Mouse (Mus musculus) hindbrain, embryonic 15.5 days (tissue): Measurements from ENCODE around the gene Cntf. TPM values are rescaled to one million over a fixed set of nuclear protein-coding genes. Genes with fewer than 3 reads are reported as not detected.

Experiments used
- ATAC-seq: fragments of 200-750 bp; cut with Nextera tagmentation; 2 replicates; pipeline ENCODE4 v1.8.0; 2017; ENCODE audit warnings: low read depth, moderate number of reproducible peaks, moderate TSS enrichment; ENCODE audit not compliant: low FRiP score
- H3K27ac ChIP-seq: fragments of 300-500 bp; sonication (generic); replicated peaks from 2 replicates; pipeline ENCODE4 v1.5.1; 2015; ENCODE audit warnings: mild to moderate bottlenecking, inconsistent platforms
- H3K27me3 ChIP-seq: fragments of 300-500 bp; sonication (generic); 2 replicates; pipeline ENCODE4 v1.6.1; 2015; ENCODE audit warnings: control low read depth, inconsistent platforms
- H3K36me3 ChIP-seq: fragments of 300-500 bp; sonication (generic); 2 replicates; pipeline ENCODE4 v1.6.1; 2015; ENCODE audit warnings: control low read depth, inconsistent platforms
- H3K4me1 ChIP-seq: fragments of 300-500 bp; sonication (generic); replicated peaks from 2 replicates; pipeline ENCODE4 v1.6.1; 2015; ENCODE audit warnings: control low read depth, inconsistent platforms
- H3K4me2 ChIP-seq: fragments of 300-500 bp; sonication (generic); 2 replicates; pipeline ENCODE4 v1.6.1; 2015; ENCODE audit warnings: moderate library complexity, mild to moderate bottlenecking, inconsistent platforms
- H3K4me3 ChIP-seq: fragments of 300-500 bp; sonication (generic); 2 replicates; pipeline ENCODE4 v1.5.1; 2015; ENCODE audit warnings: mild to moderate bottlenecking, inconsistent platforms
- H3K9ac ChIP-seq: fragments of 300-500 bp; sonication (generic); 2 replicates; pipeline ENCODE4 v1.6.1; 2015; ENCODE audit warnings: inconsistent platforms
- H3K9me3 ChIP-seq: fragments of 300-500 bp; sonication (generic); 2 replicates; pipeline ENCODE4 v1.6.1; 2016; ENCODE audit warnings: control low read depth, inconsistent platforms
- WGBS: fragments of 180-500 bp; shearing (Covaris S2); methylation state at CpG from one replicate; pipeline ENCODE4 v1.1.7; 2015; 5-methylcytosine and 5-hydroxymethylcytosine counted together
- polyA plus RNA-seq: library from polyadenylated mRNA; unstranded; fragments of >200 nt; fragmentation: Nextera tagmentation; extraction: Ambion mirVana; gene quantifications from 2 replicates; pipeline ENCODE4 v1.2.1, GENCODE M21; 2015

Gene Cntf
- 1.00 and 1.2 TPM in 2 replicates for polyA plus RNA-seq

DNA sequence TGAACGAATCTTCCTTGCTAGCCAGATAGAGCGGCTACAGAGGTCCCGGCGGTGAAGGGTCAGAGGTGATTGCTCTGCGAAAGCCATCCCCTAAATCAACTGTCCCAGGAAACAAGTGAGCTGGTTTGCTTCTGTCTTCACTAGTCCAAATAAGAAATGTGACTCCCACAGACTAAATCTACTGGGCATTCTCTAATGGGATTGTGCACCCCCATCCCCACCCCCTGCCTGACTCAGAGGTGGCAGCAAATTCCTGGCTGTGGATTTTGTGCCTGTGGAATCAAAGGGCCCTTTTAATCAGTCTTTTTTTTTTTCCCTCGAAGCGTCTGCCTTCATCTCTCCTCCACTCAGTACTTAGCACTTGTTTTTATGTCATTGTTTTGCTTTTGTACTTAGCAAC lies at the start of gene Cntf:
Gene Cntf, minus strand, starts transcription at position 325 of the 400 bp plus-strand sequence.
- no peak for ATAC-seq
- Histone ChIP-seq H3K9me3 (no peaks in the 10 kb centered on the region), H3K4me1 (no peaks in the 10 kb centered on the region), H3K36me3 (peaks cover 49% of the 10 kb centered on the region), H3K4me3 (no peak within 1 kb of the TSS), H3K27me3 (no peaks in the 10 kb centered on the region), H3K9ac (no peak within 1 kb of the TSS), H3K27ac (no peak within 1 kb of the TSS), H3K4me2 (no peak within 1 kb of the TSS)
- 67% methylated on average over 7 of the region's 7 CpGs for WGBS

DNA sequence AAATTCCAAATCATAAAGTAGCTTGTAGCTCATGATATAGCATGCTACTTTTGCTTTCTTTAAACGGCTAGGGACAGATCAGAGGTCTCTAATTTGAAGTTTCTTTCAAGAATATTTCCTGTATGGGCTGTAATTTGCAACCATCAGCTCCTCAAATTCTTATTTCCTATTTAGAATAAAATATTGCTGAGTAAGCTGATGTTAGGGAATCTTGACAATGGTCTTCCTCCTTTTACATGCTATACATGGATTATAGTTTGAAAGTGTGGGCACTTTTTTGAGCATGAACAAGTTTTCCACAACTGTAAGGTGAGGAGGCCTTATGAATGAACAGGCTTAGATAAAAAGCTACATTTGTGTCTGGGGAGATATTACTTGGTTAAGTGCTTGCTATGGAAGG lies 48.5 kb upstream of the Cntf start:
- Histone ChIP-seq H3K27ac (no peak overlapping the region), H3K4me3 (no peak overlapping the region), H3K4me2 (no peak overlapping the region), H3K9ac (no peak overlapping the region), H3K27me3 (no peaks in the 10 kb centered on the region), H3K4me1 (no peaks in the 10 kb centered on the region), H3K9me3 (no peaks in the 10 kb centered on the region), H3K36me3 (no peaks in the 10 kb centered on the region)
- no peak for ATAC-seq
- 85% methylated on average over 1 of the region's 1 CpGs for WGBS

DNA sequence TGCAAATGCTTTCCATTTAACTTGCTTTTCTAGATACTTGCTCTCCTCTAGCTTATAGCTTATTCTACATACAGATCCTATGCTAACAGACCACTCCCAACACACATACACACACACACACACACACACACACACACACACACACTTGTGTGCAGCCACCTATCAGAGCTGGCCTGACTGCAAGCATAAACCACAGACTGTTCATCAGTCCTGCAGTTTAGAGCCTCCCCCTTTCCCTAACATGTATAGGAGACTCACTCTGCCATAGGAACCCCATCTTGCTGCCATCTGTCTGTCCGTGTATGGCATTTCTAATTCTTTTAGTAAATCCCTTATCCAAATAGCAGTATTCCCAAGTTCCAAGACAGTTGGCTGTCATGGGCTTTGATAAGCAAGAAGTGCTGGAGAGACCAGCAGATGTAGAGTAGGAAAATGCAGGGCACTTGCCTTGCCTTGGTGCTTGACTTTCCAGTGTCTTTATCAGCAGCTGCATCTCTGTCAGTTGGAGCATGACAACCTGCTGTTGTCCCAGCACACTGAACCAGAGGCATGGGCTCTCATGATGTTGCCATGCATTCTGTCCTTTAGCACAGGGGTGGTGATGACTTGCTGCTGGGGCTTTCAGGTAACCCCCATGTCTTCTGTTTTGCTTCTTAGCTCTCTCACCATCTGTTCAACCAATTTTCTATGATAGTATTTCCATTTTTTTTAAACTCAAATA lies 47.4 kb upstream of the Cntf start:
- WGBS = 71% methylated on average over 1 of the region's 1 CpGs
- H3K9ac ChIP-seq = no peak overlapping the region
- H3K36me3 ChIP-seq = no peaks in the 10 kb centered on the region
- H3K4me3 ChIP-seq = no peak overlapping the region
- H3K27me3 ChIP-seq = no peaks in the 10 kb centered on the region
- ATAC-seq = no peak
- no peak overlapping the region for H3K4me2 ChIP-seq
- no peak overlapping the region for H3K27ac ChIP-seq
- no peaks in the 10 kb centered on the region for H3K9me3 ChIP-seq
- H3K4me1 ChIP-seq = no peaks in the 10 kb centered on the region

DNA sequence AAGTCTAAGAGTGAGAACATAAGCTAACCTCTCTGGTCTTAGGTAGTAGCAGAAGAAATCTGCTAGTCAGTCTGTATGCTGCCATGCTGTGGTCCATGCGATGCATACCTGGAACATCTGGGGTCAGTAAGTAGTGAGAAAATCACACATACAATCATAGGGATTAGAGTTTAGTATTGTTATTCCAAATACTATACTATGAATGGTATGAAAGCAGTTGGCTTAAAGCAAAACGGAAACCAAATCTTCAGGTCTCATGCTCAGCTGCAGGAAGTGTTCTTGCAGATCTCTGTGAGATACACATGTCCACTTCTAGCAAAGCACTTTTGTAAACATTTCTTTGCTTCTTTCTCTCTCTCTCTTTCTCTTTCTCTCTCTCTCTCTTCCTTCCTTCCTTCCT lies 40.8 kb upstream of the Cntf start:
- WGBS = 83% methylated on average over 2 of the region's 2 CpGs
- no peak overlapping the region for H3K4me3 ChIP-seq
- no peak overlapping the region for H3K9ac ChIP-seq
- no peaks in the 10 kb centered on the region for H3K4me1 ChIP-seq
- no peak for ATAC-seq
- no peak overlapping the region for H3K27ac ChIP-seq
- no peak overlapping the region for H3K4me2 ChIP-seq
- H3K9me3 ChIP-seq = no peaks in the 10 kb centered on the region
- no peaks in the 10 kb centered on the region for H3K27me3 ChIP-seq
- H3K36me3 ChIP-seq = no peaks in the 10 kb centered on the region

DNA sequence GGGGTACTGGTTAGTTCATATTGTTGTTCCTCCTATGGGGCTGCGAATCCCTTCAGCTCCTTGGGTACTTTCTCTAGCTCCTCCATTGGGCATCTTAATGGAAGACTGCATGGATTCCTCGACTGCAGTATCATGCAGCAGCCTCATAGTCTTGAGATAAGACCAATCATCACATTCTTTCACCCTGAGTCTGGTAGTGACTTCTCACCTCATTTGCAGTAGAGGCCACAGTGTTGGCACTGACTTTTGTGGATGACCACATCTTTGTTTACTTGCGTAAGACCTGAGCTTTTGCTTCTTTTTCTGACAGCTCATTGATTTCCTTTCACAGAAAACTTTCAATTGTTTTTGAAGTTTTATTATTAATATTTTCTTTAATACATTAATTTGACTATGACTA lies 40.3 kb upstream of the Cntf start:
- no peak for ATAC-seq
- no peaks in the 10 kb centered on the region for H3K9me3 ChIP-seq
- no peaks in the 10 kb centered on the region for H3K36me3 ChIP-seq
- H3K4me1 ChIP-seq = no peaks in the 10 kb centered on the region
- WGBS = 88% methylated on average over 3 of the region's 3 CpGs
- H3K9ac ChIP-seq = no peak overlapping the region
- no peak overlapping the region for H3K4me2 ChIP-seq
- H3K4me3 ChIP-seq = no peak overlapping the region
- no peak overlapping the region for H3K27ac ChIP-seq
- H3K27me3 ChIP-seq = no peaks in the 10 kb centered on the region

DNA sequence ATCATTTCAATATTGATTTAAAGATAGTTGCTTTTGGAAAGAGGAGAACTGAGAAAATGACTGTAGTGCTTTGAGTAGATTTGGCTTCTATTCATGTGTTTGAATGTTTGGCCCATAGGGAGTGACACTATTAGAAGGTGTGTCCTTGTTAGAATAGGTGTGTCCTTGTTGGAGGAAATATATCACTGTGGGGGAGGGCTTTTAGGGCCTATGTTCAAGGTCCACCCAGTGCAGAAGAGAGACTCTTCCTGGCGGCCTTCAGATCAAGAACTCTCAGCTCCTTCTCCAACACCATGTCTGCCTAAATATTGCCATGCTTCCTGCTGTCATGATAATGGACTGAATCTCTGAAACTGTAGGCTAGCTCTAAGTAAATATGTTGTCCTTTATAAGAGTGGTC lies 38.8 kb upstream of the Cntf start:
- H3K9me3 ChIP-seq = no peaks in the 10 kb centered on the region
- WGBS = 83% methylated on average over 1 of the region's 1 CpGs
- no peaks in the 10 kb centered on the region for H3K36me3 ChIP-seq
- H3K4me3 ChIP-seq = no peak overlapping the region
- no peak overlapping the region for H3K27ac ChIP-seq
- no peak for ATAC-seq
- no peak overlapping the region for H3K9ac ChIP-seq
- H3K4me1 ChIP-seq = no peaks in the 10 kb centered on the region
- no peak overlapping the region for H3K4me2 ChIP-seq
- no peaks in the 10 kb centered on the region for H3K27me3 ChIP-seq

DNA sequence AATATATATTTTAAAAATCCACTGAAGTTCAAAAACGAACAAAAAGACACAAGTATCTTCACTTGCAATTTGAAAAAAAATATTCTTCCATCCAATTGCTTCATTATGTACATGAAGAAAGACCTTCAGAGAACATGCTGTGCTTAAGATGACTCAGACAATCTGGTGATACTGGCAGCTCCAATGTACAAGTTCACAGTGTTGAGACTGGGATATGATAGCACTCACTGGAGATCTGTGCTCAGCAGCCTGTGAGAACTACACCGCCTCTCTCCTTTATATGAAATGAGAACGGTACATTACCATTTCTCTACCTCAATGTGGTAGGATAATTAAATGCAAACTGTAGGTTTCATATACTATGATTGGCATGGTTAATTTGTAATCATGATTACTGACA lies 37.4 kb upstream of the Cntf start:
- no peaks in the 10 kb centered on the region for H3K9me3 ChIP-seq
- no peaks in the 10 kb centered on the region for H3K27me3 ChIP-seq
- H3K4me3 ChIP-seq = no peak overlapping the region
- H3K36me3 ChIP-seq = no peaks in the 10 kb centered on the region
- ATAC-seq = no peak
- H3K4me1 ChIP-seq = no peaks in the 10 kb centered on the region
- H3K9ac ChIP-seq = no peak overlapping the region
- 85% methylated on average over 3 of the region's 3 CpGs for WGBS
- no peak overlapping the region for H3K27ac ChIP-seq
- no peak overlapping the region for H3K4me2 ChIP-seq

DNA sequence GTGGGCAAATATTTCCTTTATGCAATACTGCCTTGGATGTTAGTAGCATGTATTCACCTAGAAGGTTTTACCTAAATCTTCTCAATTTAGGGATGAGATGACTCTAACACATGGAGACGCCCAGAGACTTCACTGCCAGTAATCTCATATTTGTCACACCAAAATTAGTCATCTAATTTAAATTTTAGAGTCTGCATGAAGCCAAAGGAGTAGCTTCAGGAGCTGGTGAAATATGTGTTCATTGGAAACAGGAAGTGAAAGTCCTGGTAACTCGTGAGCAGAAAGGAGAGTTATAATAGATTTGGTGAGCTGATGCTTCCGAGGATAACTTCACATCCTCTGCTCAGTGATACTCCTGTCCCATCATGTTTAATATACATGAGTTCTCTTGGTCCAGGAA lies 35.6 kb upstream of the Cntf start:
- Histone ChIP-seq H3K9me3 (no peaks in the 10 kb centered on the region), H3K36me3 (no peaks in the 10 kb centered on the region), H3K4me3 (no peak overlapping the region), H3K27ac (no peak overlapping the region), H3K4me2 (no peak overlapping the region), H3K27me3 (no peaks in the 10 kb centered on the region), H3K4me1 (0 out of 2 replicates have a peak, but pooled peaks cover 9% of the 10 kb centered on the region), H3K9ac (no peak overlapping the region)
- WGBS = 87% methylated on average over 3 of the region's 3 CpGs
- no peak for ATAC-seq

DNA sequence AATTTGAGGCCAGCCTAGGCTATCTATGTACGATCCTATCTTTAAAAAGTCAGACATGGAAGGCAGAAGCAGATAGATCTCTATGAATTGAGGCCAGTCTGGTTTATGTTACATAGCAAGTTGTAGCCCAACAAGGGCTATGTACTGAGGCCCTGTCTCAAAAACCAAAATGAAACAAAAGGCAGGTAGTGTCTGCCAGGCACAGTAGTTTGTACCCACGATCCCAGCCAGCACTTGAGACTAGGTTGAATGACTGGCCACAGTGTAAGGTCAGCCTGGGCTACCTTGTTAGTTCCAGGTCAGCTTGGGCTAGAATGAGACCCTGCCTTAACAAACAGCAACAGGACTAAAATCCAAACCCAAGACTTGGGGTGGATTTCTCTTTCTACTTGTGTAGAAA lies 35.2 kb upstream of the Cntf start:
- Histone ChIP-seq H3K4me1 (0 out of 2 replicates have a peak, but pooled peaks cover 9% of the 10 kb centered on the region), H3K9ac (no peak overlapping the region), H3K27me3 (no peaks in the 10 kb centered on the region), H3K27ac (no peak overlapping the region), H3K4me2 (no peak overlapping the region), H3K4me3 (no peak overlapping the region), H3K36me3 (no peaks in the 10 kb centered on the region), H3K9me3 (no peaks in the 10 kb centered on the region)
- WGBS = 74% methylated on average over 2 of the region's 2 CpGs
- ATAC-seq = no peak

DNA sequence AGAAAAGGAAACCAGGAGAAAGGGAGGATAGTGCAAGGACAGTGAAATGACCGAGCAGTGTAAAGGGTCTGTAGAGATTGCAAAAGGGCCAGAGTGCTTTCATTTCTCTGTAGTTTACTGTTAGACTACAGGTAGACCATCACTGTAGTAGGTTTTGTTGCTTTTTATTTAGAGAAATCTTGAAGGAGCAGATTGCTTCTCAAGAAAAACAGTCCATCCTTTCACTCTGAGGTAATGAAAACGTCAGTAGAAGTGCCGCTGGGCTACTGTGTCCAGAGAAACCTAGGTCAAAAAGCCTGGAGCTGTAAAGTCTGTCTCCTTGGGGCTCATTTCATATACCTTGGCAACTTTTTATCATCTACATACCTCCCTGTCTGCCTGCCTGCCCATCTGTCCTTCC lies 33.6 kb upstream of the Cntf start:
- Histone ChIP-seq H3K4me2 (no peak overlapping the region), H3K9me3 (no peaks in the 10 kb centered on the region), H3K4me1 (0 out of 2 replicates have a peak, but pooled peaks cover 9% of the 10 kb centered on the region), H3K36me3 (no peaks in the 10 kb centered on the region), H3K27me3 (no peaks in the 10 kb centered on the region), H3K9ac (no peak overlapping the region), H3K27ac (no peak overlapping the region), H3K4me3 (no peak overlapping the region)
- 89% methylated on average over 3 of the region's 3 CpGs for WGBS
- no peak for ATAC-seq

DNA sequence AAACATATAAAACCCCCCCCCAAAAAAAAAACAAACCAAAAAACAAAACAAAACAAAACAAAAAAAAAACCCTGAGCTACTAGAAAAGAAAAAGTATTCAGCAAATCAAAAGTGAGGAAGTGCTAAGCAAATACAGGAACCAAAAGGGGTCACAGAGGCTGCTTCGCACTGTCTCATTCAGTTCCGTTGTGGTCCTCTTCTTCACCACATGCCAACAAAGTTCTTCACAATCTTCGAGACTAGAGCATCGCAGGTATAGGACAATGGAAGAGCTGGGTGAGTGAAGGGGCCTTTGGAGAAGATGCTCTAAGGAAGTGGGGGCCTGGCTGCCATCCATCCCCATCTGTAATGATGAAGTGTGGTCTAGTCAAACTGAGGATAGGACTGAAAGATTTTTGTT lies 33.0 kb upstream of the Cntf start:
- no peak for ATAC-seq
- 73% methylated on average over 4 of the region's 4 CpGs for WGBS
- no peaks in the 10 kb centered on the region for H3K36me3 ChIP-seq
- H3K4me3 ChIP-seq = no peak overlapping the region
- no peaks in the 10 kb centered on the region for H3K27me3 ChIP-seq
- no peak overlapping the region for H3K4me2 ChIP-seq
- no peaks in the 10 kb centered on the region for H3K9me3 ChIP-seq
- no peak overlapping the region for H3K9ac ChIP-seq
- H3K4me1 ChIP-seq = peaks cover 14% of the 10 kb centered on the region
- no peak overlapping the region for H3K27ac ChIP-seq

DNA sequence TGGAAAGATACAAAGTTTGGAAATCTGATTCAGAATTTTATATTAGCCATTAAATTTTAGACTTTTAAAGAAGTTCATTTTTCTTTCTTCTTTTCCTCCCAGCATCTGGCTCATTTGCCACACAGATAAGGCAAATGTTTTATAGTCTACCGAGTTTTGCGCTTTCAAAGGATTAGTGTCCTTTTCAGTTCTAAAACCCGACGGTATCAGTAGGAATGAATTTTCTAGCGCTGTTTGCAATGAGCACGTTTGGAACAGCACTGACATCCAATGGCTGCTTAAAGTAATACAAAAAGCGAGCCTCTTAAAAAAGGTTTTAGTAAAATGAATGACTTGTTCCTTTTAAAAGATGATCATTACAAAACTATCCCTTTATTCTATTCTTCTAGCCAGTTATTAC lies 31.6 kb upstream of the Cntf start:
- H3K27ac ChIP-seq = peak overlapping the region; percentile 99
- H3K36me3 ChIP-seq = no peaks in the 10 kb centered on the region
- 4% methylated on average over 7 of the region's 7 CpGs for WGBS
- no peak for ATAC-seq
- peak overlapping the region; percentile 61 for H3K9ac ChIP-seq
- H3K4me2 ChIP-seq = peak overlapping the region; percentile 94
- no peaks in the 10 kb centered on the region for H3K27me3 ChIP-seq
- no peaks in the 10 kb centered on the region for H3K9me3 ChIP-seq
- peaks cover 20% of the 10 kb centered on the region for H3K4me1 ChIP-seq
- peak overlapping the region; percentile 98 for H3K4me3 ChIP-seq
